Mouse (Mus musculus) right cerebral cortex, postnatal 4 days (tissue): ENCODE data around the gene She.
A peak's percentile ranks its signal among the peaks of the same experiment; 100 is the strongest.

ENCODE experiments used
- DNase-seq: peaks from one replicate; pipeline ENCODE4 v3.0.0-alpha.2; 2022

Gene She

GRCm38 (mm10) chr3:89863716-89864509 is 32.7 kb downstream of the She start:
- no peak for DNase-seq

DNA sequence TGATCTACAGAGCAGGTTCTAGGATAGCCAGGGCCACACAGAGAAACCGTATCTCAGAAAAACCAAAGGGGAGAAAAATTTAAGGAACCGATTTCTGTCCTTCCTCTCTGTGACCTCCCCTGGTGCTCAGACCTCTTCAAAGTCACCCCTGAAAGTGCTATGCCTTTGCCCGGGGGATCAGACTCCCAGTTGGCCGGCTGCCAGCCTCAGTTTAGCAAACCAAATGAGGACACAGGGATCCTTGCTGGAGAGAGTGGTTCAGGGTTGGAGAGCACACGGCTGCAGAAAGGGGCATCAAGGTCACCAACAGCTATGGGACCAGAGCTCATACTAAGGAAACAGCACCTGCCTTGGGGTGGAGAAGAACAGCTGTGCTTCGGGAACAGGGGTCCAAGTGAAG is 33.9 kb downstream of the She start:
- no peak for DNase-seq

DNA sequence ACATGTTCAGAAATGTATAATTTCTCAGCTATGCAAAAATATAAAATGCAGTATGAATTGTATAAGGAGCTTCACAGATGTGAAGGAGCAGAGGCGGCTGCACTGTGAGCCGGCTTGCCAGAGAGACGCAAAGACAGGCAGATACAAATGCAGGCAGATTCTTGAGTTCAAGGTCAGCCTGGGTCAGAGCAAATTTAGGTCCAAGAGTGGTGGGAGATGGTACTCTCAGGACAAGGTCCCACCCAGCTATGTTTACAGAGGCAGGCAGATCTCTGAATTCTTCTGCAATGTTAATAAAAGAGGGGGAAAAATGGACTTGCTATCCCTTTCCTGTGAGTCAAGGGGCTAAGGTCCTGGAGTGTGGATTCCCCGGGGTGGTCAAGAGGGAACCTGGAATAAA is 34.6 kb downstream of the She start:
- DNase-seq: no peak

DNA sequence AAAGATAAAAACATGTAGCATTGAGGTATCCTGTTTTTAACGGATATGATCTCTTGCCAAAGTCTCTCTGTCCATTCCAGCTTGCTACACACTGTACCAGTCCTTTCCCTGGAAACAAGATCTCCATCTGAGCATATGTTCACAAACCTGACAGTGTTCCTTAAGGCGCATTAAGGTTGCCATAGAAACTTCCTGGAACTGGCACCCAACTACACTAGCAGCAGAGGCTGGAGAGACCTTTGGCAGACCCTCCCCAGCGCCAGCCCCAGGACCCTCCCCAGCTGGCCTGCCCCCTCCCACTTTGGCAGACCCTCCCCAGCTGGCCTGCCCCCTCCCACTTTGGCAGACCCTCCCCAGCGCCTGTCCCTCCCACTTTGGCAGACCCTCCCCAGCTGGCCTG is 36.5 kb downstream of the She start:
- no peak for DNase-seq

- DNase-seq: peak; percentile 49
These were observed 37.2 kb downstream of the She start for GRCm38 (mm10) chr3:89868357-89868756.

DNA sequence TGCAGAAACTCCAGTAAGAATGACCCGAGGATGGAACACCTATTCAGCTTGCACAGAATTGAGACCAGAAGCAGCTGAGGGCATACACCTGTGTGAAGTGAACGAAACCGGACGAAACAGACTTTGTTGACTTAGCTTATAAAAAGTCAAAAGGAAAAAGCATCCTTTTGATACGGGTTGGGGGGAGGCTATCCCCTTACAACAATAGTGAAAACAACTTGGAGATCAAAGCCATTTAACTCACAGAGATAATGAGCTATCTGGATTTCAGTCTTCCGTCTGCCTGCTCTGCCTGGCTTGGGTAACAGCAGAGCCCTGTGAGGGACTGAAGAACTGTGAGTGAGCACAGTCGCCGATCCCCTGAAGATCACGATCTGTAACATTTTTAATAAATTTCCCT is 37.8 kb downstream of the She start:
- no peak for DNase-seq

DNA sequence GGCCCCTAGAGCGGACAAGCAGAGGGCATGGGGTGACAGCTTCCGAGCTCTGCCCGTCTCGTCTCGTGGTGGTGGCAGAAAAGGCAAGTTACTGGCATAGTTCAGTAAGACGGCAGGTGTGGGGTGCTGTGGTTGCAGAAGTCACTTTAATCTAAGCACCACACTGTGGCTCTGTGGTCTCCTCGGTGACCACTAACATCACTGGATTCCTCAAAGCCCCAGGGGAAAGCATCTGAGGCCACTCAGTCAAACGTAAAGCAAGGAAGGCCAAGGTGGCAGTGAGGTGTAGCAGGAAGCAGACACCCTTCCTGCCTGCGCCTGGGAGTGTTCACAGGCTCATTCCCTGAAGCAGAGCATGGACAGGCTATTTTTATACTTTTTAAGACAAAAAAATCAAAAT is 38.4 kb downstream of the She start:
- no peak for DNase-seq

- DNase-seq: no peak
These were observed 39.5 kb downstream of the She start for GRCm38 (mm10) chr3:89870472-89871271.

DNA sequence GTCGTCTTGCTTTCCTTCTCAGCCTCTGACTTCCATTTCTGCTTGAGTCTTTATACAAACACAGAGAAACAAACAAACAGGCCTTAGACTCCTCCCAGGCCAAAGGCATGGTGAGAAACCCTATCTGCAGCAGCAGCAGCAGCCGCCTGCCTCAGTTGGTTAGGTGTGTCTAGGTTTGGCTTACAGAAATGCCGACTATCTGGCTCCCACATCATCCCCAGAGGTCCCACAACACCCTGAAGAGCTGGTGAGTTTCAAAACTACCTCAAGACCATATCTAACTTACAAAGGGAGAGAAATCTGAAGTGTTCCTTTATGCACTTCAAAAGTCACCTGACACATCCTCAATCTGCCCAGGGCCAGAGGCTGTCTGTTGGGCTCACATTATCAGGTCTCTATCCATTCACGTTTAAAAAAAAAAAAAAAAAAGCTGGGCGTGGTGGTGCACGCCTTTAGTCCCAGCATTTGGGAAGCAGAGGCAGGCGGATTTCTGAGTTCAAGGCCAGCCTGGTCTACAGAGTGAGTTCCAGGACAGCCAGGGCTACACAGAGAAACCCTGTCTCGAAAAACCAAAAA is 40.3 kb downstream of the She start:
- no peak for DNase-seq

GRCm38 (mm10) chr3:89872209-89872608 is 41.0 kb downstream of the She start:
- DNase-seq: no peak

DNA sequence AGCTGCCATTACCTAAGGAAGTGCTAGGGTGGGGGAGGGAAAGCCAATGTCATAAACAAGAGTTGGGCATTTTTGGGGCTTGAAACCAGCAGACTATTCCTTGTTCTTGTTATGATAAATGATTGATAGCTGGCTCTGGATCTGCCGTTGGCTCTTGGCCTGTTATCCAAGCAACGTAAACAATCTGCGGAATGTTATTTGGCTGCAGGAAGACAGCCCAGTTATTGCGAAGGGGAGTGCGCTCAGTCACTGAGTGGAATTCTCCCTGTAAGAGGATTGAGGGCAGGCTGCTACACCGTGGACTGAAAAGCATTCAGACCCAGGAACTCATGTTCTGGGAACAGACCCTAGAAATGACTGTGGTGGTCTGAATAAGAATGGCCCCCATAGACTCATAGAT is 41.5 kb downstream of the She start:
- DNase-seq: no peak

GRCm38 (mm10) chr3:89874076-89874475 is 42.9 kb downstream of the She start:
- DNase-seq: no peak

GRCm38 (mm10) chr3:89875021-89875420 is 43.9 kb downstream of the She start:
- no peak for DNase-seq

DNA sequence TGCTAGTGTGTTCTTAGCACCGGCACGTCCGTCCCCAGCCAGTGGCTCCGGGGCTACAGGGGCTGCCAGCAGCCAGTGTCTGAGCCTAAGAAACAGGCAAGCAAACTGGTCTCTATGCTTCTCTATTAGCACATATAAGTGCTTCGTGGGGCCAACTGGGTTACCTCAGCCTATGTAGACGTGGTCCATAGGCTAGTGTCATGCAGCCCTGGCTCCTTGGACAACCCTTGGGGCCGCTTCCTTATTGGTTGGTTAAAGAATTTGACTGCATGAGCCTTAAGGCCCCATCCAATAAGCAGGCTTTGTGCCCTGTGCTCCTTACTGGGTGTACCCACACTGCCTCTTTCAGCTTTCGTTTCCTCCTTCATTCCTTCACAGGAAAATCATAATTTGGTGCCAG is 44.6 kb downstream of the She start:
- no peak for DNase-seq

- no peak for DNase-seq
These were observed 45.3 kb downstream of the She start for GRCm38 (mm10) chr3:89876469-89876868.

DNA sequence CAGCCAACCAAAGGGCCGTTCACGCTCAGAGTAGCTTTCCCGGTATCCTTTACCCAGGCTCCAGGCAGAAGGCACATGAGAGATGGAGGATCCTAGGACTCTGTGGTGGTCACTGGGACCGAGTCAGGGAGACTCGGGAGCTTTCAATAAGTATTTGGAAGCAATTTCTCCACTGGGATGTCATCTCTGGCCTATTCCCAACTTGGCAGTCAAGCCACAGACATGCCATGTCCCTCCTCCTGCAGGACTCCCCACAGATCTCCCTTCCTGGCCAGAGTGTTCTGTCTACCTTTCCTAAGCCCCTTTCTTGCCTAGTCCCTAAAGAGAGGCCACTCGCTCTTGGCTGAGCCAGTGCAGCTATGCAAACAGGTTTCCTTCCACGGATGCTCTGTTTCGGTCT is 46.0 kb downstream of the She start:
- no peak for DNase-seq

DNA sequence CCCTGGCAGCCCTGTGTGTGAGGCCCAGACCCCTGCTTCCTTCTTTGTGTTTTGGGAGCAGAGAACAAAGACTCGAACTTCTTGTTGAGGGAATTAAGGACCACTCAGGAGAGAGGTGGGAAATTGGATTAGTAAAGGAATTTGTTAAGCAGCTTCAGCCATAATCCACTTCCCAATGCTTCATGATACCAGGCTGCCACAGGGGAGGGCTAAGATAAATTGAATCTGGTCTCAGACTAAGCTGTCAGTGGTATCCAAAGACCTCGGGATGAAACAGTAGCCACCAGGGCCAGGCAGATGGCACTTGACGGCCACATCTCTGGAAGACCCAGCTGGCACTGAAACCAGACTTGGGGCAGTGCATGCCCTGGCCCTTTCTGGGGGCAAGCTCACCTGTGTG is 47.3 kb downstream of the She start:
- no peak for DNase-seq

GRCm38 (mm10) chr3:89879326-89879725 is 48.2 kb downstream of the She start:
- DNase-seq: no peak

- DNase-seq: no peak
These were observed 49.1 kb downstream of the She start for GRCm38 (mm10) chr3:89880036-89880851.

GRCm38 (mm10) chr3:89882556-89883181 is 51.5 kb downstream of the She start:
- no peak for DNase-seq

GRCm38 (mm10) chr3:89883582-89884041 is 52.4 kb downstream of the She start:
- no peak for DNase-seq

GRCm38 (mm10) chr3:89885766-89886165 is 54.6 kb downstream of the She start:
- no peak for DNase-seq
